Mouse (Mus musculus): ENCODE results near the gene Gdpd5. TPM values are rescaled to one million over a fixed set of nuclear protein-coding genes. Genes with fewer than 3 reads are reported as not detected.

Gdpd5 gene
- 23.0 and 25.9 TPM in 2 replicates for polyA plus RNA-seq (2014; fragmentation: Nextera tagmentation; extraction: Ambion mirVana)

DNA sequence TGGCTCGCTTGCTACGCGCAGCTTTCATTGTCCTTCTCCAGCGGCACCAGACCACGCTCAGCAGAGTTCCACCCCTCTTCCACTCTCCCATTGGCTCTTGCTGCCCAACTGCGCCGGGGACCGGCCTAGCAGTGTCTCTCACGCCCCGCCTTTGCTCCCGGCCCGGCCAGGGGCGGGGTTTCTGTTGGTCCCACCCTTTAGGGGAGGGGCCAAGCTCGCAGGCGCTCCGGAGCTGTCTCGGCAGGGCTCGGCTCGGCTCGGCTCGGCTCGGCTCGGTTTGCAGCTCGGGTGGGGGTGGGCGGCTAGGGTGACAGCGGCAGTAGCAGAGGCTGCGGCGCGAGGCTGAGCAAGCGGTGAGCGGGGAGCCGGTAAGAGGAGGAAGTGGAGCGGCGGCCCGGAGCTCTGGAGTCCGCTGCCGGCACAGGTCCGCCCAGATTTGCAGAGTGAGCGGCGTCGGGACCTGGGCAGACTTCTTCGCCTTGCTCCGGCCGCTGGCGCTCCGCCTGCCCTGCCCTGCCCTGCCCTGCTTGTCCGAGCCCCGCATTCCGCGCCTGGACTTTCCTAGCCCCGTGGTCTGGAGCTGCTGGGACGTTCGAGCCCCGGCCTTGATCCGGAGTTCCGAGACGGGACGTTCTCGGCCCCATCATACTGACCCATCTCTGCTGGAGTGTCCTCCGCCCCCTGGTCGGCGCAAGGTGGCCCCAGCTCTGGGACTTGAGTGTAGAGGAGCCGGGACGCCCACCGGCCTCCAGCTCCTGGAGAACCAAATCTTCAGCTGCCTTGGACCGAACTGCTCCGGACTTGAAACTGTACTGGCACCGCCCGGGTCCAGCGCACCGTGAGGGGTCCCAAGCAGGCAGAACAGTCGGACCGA lies at the start of gene Gdpd5:
Gene Gdpd5 (plus strand): TSS at position 201 of the 874 bp plus-strand sequence.
- H3K36me3 ChIP-seq (ENCODE audit: control insufficient read depth, insufficient read depth, low read length) = no peaks in the 10 kb centered on the region
- H3K9me3 ChIP-seq (ENCODE audit: control insufficient read depth, low read length) = no peaks in the 10 kb centered on the region
- peak; percentile 96 for ATAC-seq (ENCODE audit: low FRiP score)
- peak within 1 kb of the TSS; percentile 76 for H3K4me3 ChIP-seq (ENCODE audit: low read depth, low read length)
- H3K27ac ChIP-seq (ENCODE audit: low read depth, low read length) = peak within 1 kb of the TSS; percentile 98
- WGBS = under 1% methylated on average over 70 of the region's 73 CpGs
- H3K4me2 ChIP-seq (replicated peaks; ENCODE audit: low read depth, low read length) = peak within 1 kb of the TSS; percentile 98
- DNase-seq (ENCODE audit: low spot score) = peak; percentile 99
- H3K9ac ChIP-seq (ENCODE audit: low read depth, low read length) = peak within 1 kb of the TSS; percentile 92
- H3K27me3 ChIP-seq (ENCODE audit: control insufficient read depth, insufficient read depth, low read length) = peaks cover 3% of the 10 kb centered on the region; the same call in 1 of the 2 replicates
- H3K4me1 ChIP-seq (replicated peaks; ENCODE audit: control insufficient read depth, insufficient read depth, low read length) = peaks cover 17% of the 10 kb centered on the region

DNA sequence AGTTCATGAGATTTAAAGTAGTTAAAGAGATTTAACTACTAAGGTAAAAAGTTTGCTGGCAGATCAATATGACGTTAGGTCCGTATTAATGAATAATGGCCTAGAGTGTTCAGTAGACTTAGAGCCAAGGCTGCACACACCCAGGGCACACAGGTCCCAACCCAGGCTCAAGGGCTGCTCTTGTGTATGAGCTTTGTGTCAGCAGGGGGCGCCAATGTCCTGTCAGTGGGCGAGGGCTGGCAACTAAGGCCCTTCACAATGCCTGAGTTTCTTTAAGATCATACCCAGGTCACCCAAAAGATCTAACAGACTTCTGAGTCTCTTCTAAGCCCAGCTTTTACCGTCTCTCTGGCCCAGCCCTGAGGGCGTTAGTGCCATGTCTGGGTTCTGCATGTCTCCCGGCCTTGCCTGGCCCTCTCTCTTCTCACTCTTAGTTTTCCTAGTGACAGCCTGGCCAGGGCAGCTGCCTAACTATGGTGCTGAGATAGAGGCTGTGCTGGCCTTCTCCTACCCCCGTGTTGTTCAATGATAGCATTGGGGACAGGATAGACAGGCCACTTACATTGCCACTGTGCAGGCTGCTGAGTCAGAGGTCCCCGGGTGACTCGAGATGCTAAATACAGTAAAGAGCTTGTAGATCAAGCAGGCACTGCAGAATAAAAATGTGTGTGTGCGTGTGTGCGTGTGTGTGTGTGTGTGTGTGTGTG lies 48.3 kb upstream of the Gdpd5 start:
- Histone ChIP-seq H3K4me1 (replicated peaks; ENCODE audit: control insufficient read depth, insufficient read depth, low read length) (peaks cover 6% of the 10 kb centered on the region; the same call in 1 of the 2 replicates), H3K27me3 (ENCODE audit: control insufficient read depth, insufficient read depth, low read length) (no peaks in the 10 kb centered on the region), H3K9ac (ENCODE audit: low read depth, low read length) (no peak overlapping the region), H3K27ac (ENCODE audit: low read depth, low read length) (no peak overlapping the region), H3K4me2 (replicated peaks; ENCODE audit: low read depth, low read length) (no peak overlapping the region), H3K9me3 (ENCODE audit: control insufficient read depth, low read length) (no peaks in the 10 kb centered on the region), H3K36me3 (ENCODE audit: control insufficient read depth, insufficient read depth, low read length) (peaks cover 6% of the 10 kb centered on the region; the same call in 1 of the 2 replicates), H3K4me3 (ENCODE audit: low read depth, low read length) (no peak overlapping the region)
- peak; percentile 91 for DNase-seq (ENCODE audit: low spot score)
- WGBS = 49% methylated on average over 12 of the region's 12 CpGs
- 0 out of 2 replicates have a peak, but pooled peaks have one; percentile 46 for ATAC-seq (ENCODE audit: low FRiP score)

DNA sequence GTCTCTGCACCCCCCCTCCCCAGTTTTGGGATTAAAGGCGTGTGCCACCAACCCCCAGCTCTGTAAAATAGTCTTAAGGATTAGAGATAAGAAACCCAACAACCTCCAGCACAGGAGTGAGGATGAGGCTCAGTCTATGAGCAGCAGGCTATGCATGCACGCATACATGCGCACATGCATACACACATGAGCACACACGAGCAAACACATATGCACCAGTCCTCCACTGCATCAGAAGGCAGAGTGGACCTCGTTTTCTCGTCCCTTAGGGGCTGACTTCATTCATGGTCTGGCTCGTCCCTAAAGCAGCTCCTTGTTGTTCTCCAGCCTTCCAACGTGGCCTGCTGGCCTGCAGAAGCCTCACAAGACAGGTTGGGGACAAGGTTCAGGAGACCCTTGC lies 40.5 kb upstream of the Gdpd5 start:
- Histone ChIP-seq H3K27ac (ENCODE audit: low read depth, low read length) (no peak overlapping the region), H3K27me3 (ENCODE audit: control insufficient read depth, insufficient read depth, low read length) (no peaks in the 10 kb centered on the region), H3K4me1 (replicated peaks; ENCODE audit: control insufficient read depth, insufficient read depth, low read length) (no peaks in the 10 kb centered on the region), H3K36me3 (ENCODE audit: control insufficient read depth, insufficient read depth, low read length) (peaks cover 6% of the 10 kb centered on the region; the same call in 1 of the 2 replicates), H3K4me3 (ENCODE audit: low read depth, low read length) (no peak overlapping the region), H3K9ac (ENCODE audit: low read depth, low read length) (no peak overlapping the region), H3K4me2 (replicated peaks; ENCODE audit: low read depth, low read length) (no peak overlapping the region), H3K9me3 (ENCODE audit: control insufficient read depth, low read length) (no peaks in the 10 kb centered on the region)
- WGBS = 87% methylated on average over 8 of the region's 8 CpGs
- DNase-seq (ENCODE audit: low spot score) (no peak), ATAC-seq (ENCODE audit: low FRiP score) (no peak)

DNA sequence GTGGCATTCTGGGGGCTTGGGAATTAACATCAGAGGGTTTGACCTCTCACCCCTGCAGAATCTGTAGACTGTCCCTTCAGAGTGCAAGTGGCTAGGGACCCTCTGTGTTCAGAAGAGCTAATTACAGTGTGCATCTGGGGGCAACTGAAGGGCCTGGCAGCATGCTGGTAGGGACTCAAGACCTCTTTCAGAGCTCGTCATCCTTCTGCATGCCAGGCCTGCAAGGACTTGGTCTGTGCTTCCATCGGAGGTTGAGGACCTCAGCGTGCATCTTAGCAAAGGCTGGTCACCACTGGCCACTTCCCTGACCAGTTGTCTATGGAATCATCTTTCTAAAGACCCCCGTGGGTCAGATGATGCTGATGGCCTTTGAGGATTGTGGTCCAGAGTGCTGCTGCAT lies 37.6 kb upstream of the Gdpd5 start:
- Histone ChIP-seq H3K27ac (ENCODE audit: low read depth, low read length) (no peak overlapping the region), H3K27me3 (ENCODE audit: control insufficient read depth, insufficient read depth, low read length) (no peaks in the 10 kb centered on the region), H3K9me3 (ENCODE audit: control insufficient read depth, low read length) (no peaks in the 10 kb centered on the region), H3K9ac (ENCODE audit: low read depth, low read length) (no peak overlapping the region), H3K4me2 (replicated peaks; ENCODE audit: low read depth, low read length) (no peak overlapping the region), H3K4me1 (replicated peaks; ENCODE audit: control insufficient read depth, insufficient read depth, low read length) (no peaks in the 10 kb centered on the region), H3K36me3 (ENCODE audit: control insufficient read depth, insufficient read depth, low read length) (peaks cover 13% of the 10 kb centered on the region), H3K4me3 (ENCODE audit: low read depth, low read length) (no peak overlapping the region)
- WGBS = 91% methylated on average over 4 of the region's 4 CpGs
- ATAC-seq (ENCODE audit: low FRiP score) = no peak
- no peak for DNase-seq (ENCODE audit: low spot score)

DNA sequence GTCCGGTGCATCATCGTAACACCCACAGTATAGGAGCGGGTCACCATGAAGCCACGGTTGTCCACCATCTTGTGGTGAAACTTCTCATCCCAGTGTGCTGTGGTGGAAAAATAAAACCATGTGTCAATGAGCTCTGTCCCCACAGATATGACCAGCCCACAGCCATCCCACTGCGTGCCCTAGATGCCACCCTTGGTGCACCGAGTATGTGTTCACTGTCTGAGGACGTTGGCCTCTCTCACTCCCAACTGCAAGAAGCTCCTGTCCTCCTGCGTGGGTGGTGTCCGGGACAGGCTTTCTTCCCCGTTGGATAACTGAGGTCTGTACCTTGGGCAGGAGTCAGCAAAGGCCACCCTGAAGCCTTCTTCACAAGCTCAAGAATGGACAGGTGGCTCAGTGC lies 33.9 kb upstream of the Gdpd5 start:
- 93% methylated on average over 10 of the region's 10 CpGs for WGBS
- H3K36me3 ChIP-seq (ENCODE audit: control insufficient read depth, insufficient read depth, low read length) = peaks cover 20% of the 10 kb centered on the region

DNA sequence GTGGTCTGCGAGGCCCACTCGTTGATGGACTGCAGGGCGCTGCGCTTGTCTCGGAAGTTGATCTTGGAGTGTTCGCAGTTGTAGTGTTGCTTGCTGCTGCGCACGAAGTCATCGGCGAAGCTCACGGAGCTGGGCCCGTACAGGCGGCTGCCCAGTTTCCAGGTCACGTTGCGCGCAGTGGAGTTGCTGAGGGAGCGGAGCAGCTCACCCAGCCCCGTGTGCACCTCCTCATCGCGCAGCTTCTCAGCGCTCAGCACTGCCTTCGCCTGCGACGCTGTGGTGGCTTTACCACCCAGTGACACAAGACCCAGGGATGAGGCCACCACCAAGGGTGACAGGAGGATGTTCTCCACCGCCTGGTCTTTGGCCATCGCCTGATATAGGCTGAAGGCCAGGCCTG lies 32.3 kb upstream of the Gdpd5 start:
- Histone ChIP-seq H3K4me3 (ENCODE audit: low read depth, low read length) (no peak overlapping the region), H3K9me3 (ENCODE audit: control insufficient read depth, low read length) (no peaks in the 10 kb centered on the region), H3K4me2 (replicated peaks; ENCODE audit: low read depth, low read length) (no peak overlapping the region), H3K27ac (ENCODE audit: low read depth, low read length) (no peak overlapping the region), H3K27me3 (ENCODE audit: control insufficient read depth, insufficient read depth, low read length) (no peaks in the 10 kb centered on the region), H3K36me3 (ENCODE audit: control insufficient read depth, insufficient read depth, low read length) (peaks cover 20% of the 10 kb centered on the region), H3K4me1 (replicated peaks; ENCODE audit: control insufficient read depth, insufficient read depth, low read length) (peaks cover 10% of the 10 kb centered on the region), H3K9ac (ENCODE audit: low read depth, low read length) (no peak overlapping the region)
- ATAC-seq (ENCODE audit: low FRiP score) (no peak), DNase-seq (ENCODE audit: low spot score) (no peak)
- 96% methylated on average over 26 of the region's 26 CpGs for WGBS

More for the DNA sequence above, 33.9 kb upstream of the Gdpd5 start:
- H3K9ac ChIP-seq (ENCODE audit: low read depth, low read length) = no peak overlapping the region
- DNase-seq (ENCODE audit: low spot score) = no peak
- H3K4me3 ChIP-seq (ENCODE audit: low read depth, low read length) = no peak overlapping the region
- no peak overlapping the region for H3K27ac ChIP-seq (ENCODE audit: low read depth, low read length)
- peaks cover 7% of the 10 kb centered on the region for H3K4me1 ChIP-seq (replicated peaks; ENCODE audit: control insufficient read depth, insufficient read depth, low read length)
- H3K9me3 ChIP-seq (ENCODE audit: control insufficient read depth, low read length) = no peaks in the 10 kb centered on the region
- no peak for ATAC-seq (ENCODE audit: low FRiP score)
- H3K4me2 ChIP-seq (replicated peaks; ENCODE audit: low read depth, low read length) = no peak overlapping the region
- H3K27me3 ChIP-seq (ENCODE audit: control insufficient read depth, insufficient read depth, low read length) = no peaks in the 10 kb centered on the region

DNA sequence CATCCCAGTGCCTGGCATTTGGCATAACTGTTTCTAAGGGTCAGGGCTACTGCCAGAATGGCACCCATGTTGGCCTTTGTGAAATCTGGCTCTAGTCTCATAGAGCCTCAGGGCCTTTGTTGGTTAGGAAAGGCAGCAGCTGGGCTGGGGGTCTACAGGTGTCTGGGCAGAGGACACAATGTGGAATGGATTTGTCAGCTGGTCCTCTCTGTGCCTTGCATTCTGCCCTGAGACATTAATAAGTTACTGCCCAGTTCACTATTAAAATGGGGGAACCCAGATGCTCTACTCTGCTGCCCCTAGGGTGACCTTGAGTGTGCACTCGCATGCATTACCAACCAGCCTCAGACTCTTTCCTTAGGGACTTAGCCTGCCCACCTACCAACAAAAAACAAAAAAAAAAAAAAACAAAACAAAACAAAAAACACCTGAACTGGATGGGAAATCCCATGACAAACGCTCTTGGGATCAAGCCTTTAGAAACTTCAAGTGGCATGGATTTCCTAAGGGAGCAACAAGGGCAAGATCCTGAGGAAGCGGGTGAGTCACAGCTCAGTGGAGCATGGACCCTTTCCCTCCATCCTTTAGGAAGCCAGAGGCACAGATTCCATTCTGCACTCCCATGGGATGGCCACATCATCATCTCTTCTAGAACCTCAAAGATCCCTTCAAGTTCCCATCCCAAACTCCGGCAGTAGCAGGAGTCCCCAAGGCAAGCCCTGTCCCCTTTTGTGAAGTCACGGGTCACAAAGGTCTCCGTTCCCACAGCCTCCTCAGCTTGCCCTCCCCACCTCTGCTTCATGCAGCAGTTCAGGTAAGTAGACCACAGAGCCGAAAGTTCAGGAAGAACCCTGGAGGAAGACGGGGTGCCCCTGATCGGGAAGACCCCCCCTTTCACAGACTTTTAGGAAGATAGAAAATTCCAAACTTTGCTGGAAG lies 31.2 kb upstream of the Gdpd5 start:
- H3K36me3 ChIP-seq (ENCODE audit: control insufficient read depth, insufficient read depth, low read length) = peaks cover 20% of the 10 kb centered on the region
- peak overlapping the region; percentile 69 for H3K4me2 ChIP-seq (replicated peaks; ENCODE audit: low read depth, low read length)
- H3K9me3 ChIP-seq (ENCODE audit: control insufficient read depth, low read length) = no peaks in the 10 kb centered on the region
- peak overlapping the region; percentile 88; the same call in 1 of the 2 replicates for H3K9ac ChIP-seq (ENCODE audit: low read depth, low read length)
- H3K4me3 ChIP-seq (ENCODE audit: low read depth, low read length) = peak overlapping the region; percentile 43
- DNase-seq (ENCODE audit: low spot score) = no peak
- ATAC-seq (ENCODE audit: low FRiP score) = no peak
- H3K27me3 ChIP-seq (ENCODE audit: control insufficient read depth, insufficient read depth, low read length) = no peaks in the 10 kb centered on the region
- H3K27ac ChIP-seq (ENCODE audit: low read depth, low read length) = no peak overlapping the region
- peaks cover 11% of the 10 kb centered on the region for H3K4me1 ChIP-seq (replicated peaks; ENCODE audit: control insufficient read depth, insufficient read depth, low read length)
- 57% methylated on average over 9 of the region's 9 CpGs for WGBS
